Comparison of ENCODE assay signal across 22 mouse cellular contexts in genomic region chr16:10536961-10537360, GRCm38 (mm10). TPM values are rescaled to one million over a fixed set of nuclear protein-coding genes. Genes with fewer than 3 reads are reported as not detected.
DNase-seq lines count a peak whose midpoint lies in the region; ATAC-seq and TF ChIP-seq lines count a peak whose summit lies in the region.
"Had no signal": no experiment of that assay in that cellular context is flagged by ENCODE, and none has a peak within 500 bp of the region (broad histone marks: within the 10 kb centered on the region; RNA-seq: fewer than 3 reads in every experiment).

No protein-coding gene starts in this region.

- no peak for DNase-seq in gastrocnemius, adult 2 months
- no peak for DNase-seq in gastrocnemius, adult 18-20 months (ENCODE audit: low spot score)
- no peak for DNase-seq in heart, postnatal 36 days
- DNase-seq in liver, adult 2 months (ENCODE audit: extremely low read depth, low read depth, low spot score): peak; percentile 96
- DNase-seq in liver, postnatal 0 days: no peak
- DNase-seq: adrenal gland, adult 8-10 months; adrenal gland, postnatal 14 days; adrenal gland, postnatal 36 days; cerebellum, adult 11-12 months; cerebellum, adult 2 months; cerebellum, adult 9-10 months; cerebellum, postnatal 10 days; cerebellum, postnatal 25 days had no signal

- H3K36me3 ChIP-seq in heart, embryonic 13.5 days: peaks cover 4% of the 10 kb centered on the region
- H3K36me3 ChIP-seq in liver, adult 2 months (ENCODE audit: control insufficient read depth, insufficient read depth, low read length): no peaks in the 10 kb centered on the region; the same call in 1 of the 2 replicates
- no peaks in the 10 kb centered on the region for H3K36me3 ChIP-seq in liver, postnatal 0 days (replicated peaks; ENCODE audit: insufficient read depth, low read length)

- no peak overlapping the region for H3K4me3 ChIP-seq in gastrocnemius, adult 2 months
- H3K4me3 ChIP-seq in heart, embryonic 13.5 days: no peak overlapping the region
- no peak overlapping the region for H3K4me3 ChIP-seq in liver, adult 2 months (ENCODE audit: insufficient read depth, low read depth, low read length)
- H3K4me3 ChIP-seq in liver, postnatal 0 days (ENCODE audit: low read depth, low read length): no peak overlapping the region
- H3K4me3 ChIP-seq: embryonic facial prominence, embryonic 10.5 days; embryonic facial prominence, embryonic 12.5 days; forebrain, embryonic 13.5 days; forebrain, embryonic 15.5 days had no signal

- peaks cover 83% of the 10 kb centered on the region for H3K4me1 ChIP-seq in heart, embryonic 13.5 days
- peaks cover 57% of the 10 kb centered on the region for H3K4me1 ChIP-seq in liver, adult 2 months (ENCODE audit: control insufficient read depth, insufficient read depth, low read length)
- peaks cover 10% of the 10 kb centered on the region for H3K4me1 ChIP-seq in liver, postnatal 0 days (ENCODE audit: insufficient read depth)

- H3K9ac ChIP-seq in heart, embryonic 13.5 days: peak overlapping the region; percentile 54; the same call in 1 of the 2 replicates
- no peak overlapping the region for H3K9ac ChIP-seq in liver, adult 2 months (ENCODE audit: low read depth, low read length)
- no peak overlapping the region for H3K9ac ChIP-seq in liver, postnatal 0 days (replicated peaks)
- H3K9ac ChIP-seq: embryonic facial prominence, embryonic 12.5 days; forebrain, embryonic 13.5 days; forebrain, embryonic 15.5 days had no signal

- peak overlapping the region; percentile 76 for H3K27ac ChIP-seq in gastrocnemius, adult 2 months
- H3K27ac ChIP-seq in heart, embryonic 13.5 days (replicated peaks): no peak overlapping the region
- no peak overlapping the region for H3K27ac ChIP-seq in liver, adult 2 months (replicated peaks; ENCODE audit: insufficient read depth, low read depth, low read length)
- H3K27ac ChIP-seq in liver, postnatal 0 days (ENCODE audit: low read depth): no peak overlapping the region
- H3K27ac ChIP-seq: embryonic facial prominence, embryonic 10.5 days; embryonic facial prominence, embryonic 12.5 days; forebrain, embryonic 13.5 days; forebrain, embryonic 15.5 days had no signal

- TF ChIP-seq CTCF in gastrocnemius, adult 2 months (IDR thresholded peaks at IDR 0.05): no peak
- TF ChIP-seq CTCF in liver, adult 2 months (IDR thresholded peaks at IDR 0.05; ENCODE audit: low read depth, low read length): no peak
- no peak for TF ChIP-seq CTCF in liver, postnatal 0 days (IDR thresholded peaks at IDR 0.05; ENCODE audit: low read depth)

- no peak for TF ChIP-seq EP300 in liver, postnatal 0 days (IDR thresholded peaks at IDR 0.05; ENCODE audit: low read depth)

- H3K4me2 ChIP-seq in heart, embryonic 13.5 days: no peak overlapping the region
- no peak overlapping the region for H3K4me2 ChIP-seq in liver, postnatal 0 days (ENCODE audit: low read depth, low read length)
- H3K4me2 ChIP-seq: embryonic facial prominence, embryonic 12.5 days; forebrain, embryonic 13.5 days; forebrain, embryonic 15.5 days had no signal

- TF ChIP-seq POLR2A in liver, adult 2 months (IDR thresholded peaks at IDR 0.05; ENCODE audit: extremely low read depth, insufficient read depth, low read length): no peak

- no peaks in the 10 kb centered on the region for H3K9me3 ChIP-seq in heart, embryonic 13.5 days
- no peaks in the 10 kb centered on the region for H3K9me3 ChIP-seq in liver, postnatal 0 days (ENCODE audit: low read length)
- H3K9me3 ChIP-seq: embryonic facial prominence, embryonic 10.5 days; embryonic facial prominence, embryonic 12.5 days; forebrain, embryonic 13.5 days; forebrain, embryonic 15.5 days; G1E had no signal

- H3K79me2 ChIP-seq in liver, adult 2 months (ENCODE audit: control insufficient read depth, insufficient read depth, low read length): peaks cover 48% of the 10 kb centered on the region; the same call in 1 of the 2 replicates

- no peak for ATAC-seq in heart, embryonic 13.5 days (ENCODE audit: extremely low read depth, insufficient number of reproducible peaks, low FRiP score, low TSS enrichment)
- ATAC-seq in liver, postnatal 0 days: no peak
- ATAC-seq: activated CD4-positive, CD25-positive, alpha-beta regulatory T cell, adult 4 months; forebrain, embryonic 13.5 days; forebrain, embryonic 15.5 days; Patski had no signal

- intact Hi-C loops in gastrocnemius, adult 2 months (cut with DNase I): no loop called here
- intact Hi-C loops in heart, postnatal 36 days (cut with DNase I): no loop called here

- 47% methylated on average over 3 of the region's 3 CpGs for WGBS in heart, embryonic 13.5 days
- 32% methylated on average over 3 of the region's 3 CpGs for WGBS in liver, adult 2 months
- WGBS in liver, postnatal 0 days (ENCODE audit: insufficient replicate concordance): 76% methylated on average over 3 of the region's 3 CpGs

- no peaks in the 10 kb centered on the region for H3K27me3 ChIP-seq in heart, embryonic 13.5 days (replicated peaks)
- H3K27me3 ChIP-seq in liver, adult 2 months (ENCODE audit: control insufficient read depth, insufficient read depth, low read length): no peaks in the 10 kb centered on the region
- no peaks in the 10 kb centered on the region for H3K27me3 ChIP-seq in liver, postnatal 0 days (ENCODE audit: insufficient read depth, low read length)
- H3K27me3 ChIP-seq: CH12.LX; embryonic facial prominence, embryonic 12.5 days; forebrain, embryonic 13.5 days; forebrain, embryonic 15.5 days; Patski had no signal

RNA-seq across cellular contexts. Expression of gene Dexi, which starts 5.9 kb away (rescaled TPM):
- total RNA-seq in gastrocnemius, adult 2 months (2021): 10 to 100 TPM; 43.7 to 43.9 TPM
- total RNA-seq in gastrocnemius, adult 18-20 months (2021): 10 to 100 TPM; 48.8 to 50.3 TPM
- 13.3 and 15.0 TPM in 2 replicates for polyA plus RNA-seq in heart, embryonic 13.5 days (2015; fragmentation: Nextera tagmentation; extraction: Ambion mirVana)
- 10 to 100 TPM; 37.1 to 37.6 TPM for total RNA-seq in heart, postnatal 36 days (2021)
- 8.9 and 12.3 TPM in 2 replicates for total RNA-seq in liver, adult 2 months (2014; rRNA removed)
- 70.0 and 99.8 TPM in 2 replicates for polyA plus RNA-seq in liver, adult 2 months (2012; rRNA removed)
- polyA plus RNA-seq in liver, postnatal 0 days (2015; fragmentation: Nextera tagmentation; extraction: Ambion mirVana): 2.8 and 4.4 TPM in 2 replicates

RNA-seq across cellular contexts. Expression of gene Clec16a, which starts 8.2 kb away (rescaled TPM):
- 10 to 100 TPM; 60.6 to 72.7 TPM for total RNA-seq in gastrocnemius, adult 2 months (2021)
- 10 to 100 TPM; 64.0 to 67.3 TPM for total RNA-seq in gastrocnemius, adult 18-20 months (2021)
- 24.9 and 29.7 TPM in 2 replicates for polyA plus RNA-seq in heart, embryonic 13.5 days (2015; fragmentation: Nextera tagmentation; extraction: Ambion mirVana)
- 10 to 100 TPM; 52.8 TPM for total RNA-seq in heart, postnatal 36 days (2021)
- 11.6 and 13.4 TPM in 2 replicates for total RNA-seq in liver, adult 2 months (2014; rRNA removed)
- 8.5 and 9.8 TPM in 2 replicates for polyA plus RNA-seq in liver, adult 2 months (2012; rRNA removed)
- polyA plus RNA-seq in liver, postnatal 0 days (2015; fragmentation: Nextera tagmentation; extraction: Ambion mirVana): 9.5 and 11.3 TPM in 2 replicates

RNA-seq across cellular contexts. Expression of gene Ciita, which starts 57.1 kb away (rescaled TPM):
- total RNA-seq in gastrocnemius, adult 2 months (2021): under 1 TPM; 0.11 to 0.15 TPM
- under 1 TPM; 0.18 to 0.21 TPM for total RNA-seq in gastrocnemius, adult 18-20 months (2021)
- 0.17 and 0.29 TPM in 2 replicates for polyA plus RNA-seq in heart, embryonic 13.5 days (2015; fragmentation: Nextera tagmentation; extraction: Ambion mirVana)
- total RNA-seq in heart, postnatal 36 days (2021): 1 to 10 TPM in 1 of 2 experiments, under 1 TPM in 1; 0.72 to 1.2 TPM
- total RNA-seq in liver, adult 2 months (2014; rRNA removed): 1.0 and 2.2 TPM in 2 replicates
- 0.51 and 1.1 TPM in 2 replicates for polyA plus RNA-seq in liver, adult 2 months (2012; rRNA removed)
- 0.21 and 0.31 TPM in 2 replicates for polyA plus RNA-seq in liver, postnatal 0 days (2015; fragmentation: Nextera tagmentation; extraction: Ambion mirVana)
- polyA plus RNA-seq: G1E had no signal
